Mouse (Mus musculus): ENCODE results near the gene Pnp2.
"Not testable (repeated sequence)": the region's sequence is repeated elsewhere in the genome, so short reads cannot be mapped to it uniquely, and the experiment has no call there.

Pnp2 gene

DNA sequence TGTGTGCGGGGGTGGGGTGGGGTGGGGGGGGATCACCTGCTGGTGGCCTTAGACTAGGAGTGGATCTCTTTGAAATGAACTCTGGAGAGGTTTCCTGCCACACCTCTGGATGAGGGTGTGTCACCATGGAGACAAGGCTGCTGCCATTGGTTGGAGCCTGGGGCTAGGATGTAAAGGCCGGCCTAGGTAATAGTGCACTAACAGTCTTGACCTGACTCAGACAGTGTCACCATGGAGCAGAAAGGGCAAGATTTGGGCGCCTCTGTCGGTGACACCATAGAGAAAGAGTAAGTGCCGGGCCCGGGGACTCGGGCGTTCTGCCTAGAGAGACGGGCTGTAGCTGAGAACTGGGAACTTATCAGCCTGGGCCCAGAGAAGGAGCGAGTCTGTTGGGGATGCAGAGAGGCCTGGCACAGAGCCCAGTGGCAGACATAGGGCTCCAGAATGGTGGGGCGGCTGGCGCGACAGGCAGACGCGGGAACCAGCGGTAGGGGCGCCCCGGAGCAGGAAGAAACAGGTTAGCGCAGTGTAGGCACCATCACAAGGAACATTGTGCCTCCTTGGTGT, at the start of gene Pnp2:
Gene Pnp2 (plus strand): TSS at position 51 of the 567 bp plus-strand sequence.
- peak in 1 of 2 experiments; percentile 43 for DNase-seq (ENCODE audit: low spot score in 2 of 2)

DNA sequence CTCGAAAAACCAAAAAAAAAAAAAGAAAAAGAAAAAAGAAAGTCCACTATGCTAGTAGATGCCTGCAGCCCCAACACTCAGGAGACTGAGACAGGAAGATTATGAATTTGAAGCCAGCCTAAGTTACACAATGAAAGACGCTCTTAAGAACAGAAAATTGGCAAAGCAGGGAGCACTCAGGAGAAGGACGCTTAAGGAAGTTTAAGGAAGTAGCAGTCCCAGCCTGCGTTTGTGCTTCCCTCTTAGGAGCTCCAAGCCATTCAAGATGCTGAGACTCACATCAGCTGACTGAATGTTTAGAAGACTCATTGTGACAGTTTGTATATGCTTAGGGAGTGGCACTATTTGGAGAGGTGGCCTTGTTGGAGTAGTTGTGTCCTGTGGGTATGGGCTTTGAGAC, 47.7 kb upstream of the Pnp2 start:
- no peak for DNase-seq (ENCODE audit: low spot score in 2 of 2)

DNA sequence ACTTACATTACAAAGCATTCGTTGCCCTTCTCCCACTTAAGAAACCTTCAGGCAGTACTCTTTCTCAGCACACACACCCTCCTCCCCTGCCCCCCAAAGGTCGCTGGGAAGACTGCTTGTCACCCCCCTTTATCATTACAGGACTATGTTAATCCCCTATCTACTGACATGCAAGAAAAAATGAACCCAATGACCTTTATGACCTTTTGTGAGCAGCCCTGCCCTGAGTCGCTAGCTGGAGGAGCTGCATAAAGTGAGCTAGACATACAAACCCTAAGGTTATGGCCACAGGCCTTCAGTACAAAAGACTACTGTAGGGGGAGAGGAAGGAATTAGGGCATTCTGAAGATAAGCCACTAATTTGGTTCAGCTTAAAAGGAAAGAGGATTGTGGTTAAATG, 44.4 kb upstream of the Pnp2 start:
- DNase-seq (ENCODE audit: low spot score in 2 of 2) = no peak

DNA sequence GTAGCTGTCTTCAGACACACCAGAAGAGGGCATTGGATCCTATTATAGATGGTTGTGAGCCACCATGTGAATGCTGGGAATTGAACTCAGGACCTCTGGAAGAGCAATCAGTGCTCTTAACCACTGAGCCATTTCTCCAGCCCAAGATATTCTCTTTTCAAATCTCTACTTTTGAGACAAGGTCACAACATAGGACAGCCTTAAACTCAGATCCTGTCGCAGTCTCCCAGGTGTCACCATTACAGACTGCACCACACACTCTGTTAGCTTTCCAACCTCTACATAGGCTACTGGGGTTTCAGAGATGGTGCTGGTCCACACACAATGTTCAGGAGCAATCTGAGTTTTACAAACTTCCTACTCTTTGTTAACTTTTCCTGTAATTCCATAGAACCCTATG, 32.4 kb upstream of the Pnp2 start:
- not testable (repeated sequence) for DNase-seq (ENCODE audit: low spot score in 2 of 2)

GRCm38 (mm10) chr14:50924281-50925064, 31.3 kb upstream of the Pnp2 start, which contains the start of the genes Osgep and Apex1:
Gene Osgep, minus strand, starts transcription at chr14:50924893.
Gene Apex1, plus strand, starts transcription at chr14:50924968.
- peak; percentile 94 to 97 for DNase-seq (ENCODE audit: low spot score in 2 of 2)

DNA sequence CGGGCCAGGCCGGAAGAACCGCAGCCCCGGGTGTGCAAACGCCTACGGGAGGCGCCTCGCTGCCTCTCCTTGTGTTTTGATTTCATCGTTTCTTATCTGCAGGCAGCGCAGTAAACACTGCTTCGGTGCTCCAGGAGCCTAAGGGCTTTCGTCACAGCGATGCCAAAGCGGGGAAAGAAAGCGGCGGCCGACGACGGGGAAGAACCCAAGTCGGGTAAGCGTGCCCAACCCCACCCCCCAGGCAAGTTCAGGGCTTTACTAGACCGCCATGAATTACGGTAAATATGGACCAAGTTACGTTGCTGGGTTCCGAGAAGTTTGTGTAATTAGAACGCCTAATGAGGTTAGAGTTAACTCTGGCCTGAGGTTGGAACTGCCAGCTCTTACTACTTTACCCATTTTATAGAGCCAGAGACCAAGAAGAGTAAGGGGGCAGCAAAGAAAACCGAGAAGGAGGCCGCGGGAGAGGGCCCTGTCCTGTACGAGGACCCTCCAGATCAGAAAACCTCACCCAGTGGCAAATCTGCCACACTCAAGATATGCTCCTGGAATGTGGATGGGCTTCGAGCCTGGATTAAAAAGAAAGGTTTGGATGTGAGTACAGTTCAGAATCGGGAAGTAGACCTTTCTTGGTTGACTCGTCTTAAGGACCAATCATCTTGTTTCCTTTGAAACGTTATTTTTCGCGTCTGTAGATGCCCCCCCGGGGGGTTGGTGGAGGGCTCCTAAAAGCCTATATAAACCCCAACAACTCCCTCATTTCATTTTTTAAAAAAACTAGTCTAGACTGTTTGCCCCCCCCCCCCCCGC, 30.5 kb upstream of the Pnp2 start:
- no peak for DNase-seq (ENCODE audit: low spot score in 2 of 2)

DNA sequence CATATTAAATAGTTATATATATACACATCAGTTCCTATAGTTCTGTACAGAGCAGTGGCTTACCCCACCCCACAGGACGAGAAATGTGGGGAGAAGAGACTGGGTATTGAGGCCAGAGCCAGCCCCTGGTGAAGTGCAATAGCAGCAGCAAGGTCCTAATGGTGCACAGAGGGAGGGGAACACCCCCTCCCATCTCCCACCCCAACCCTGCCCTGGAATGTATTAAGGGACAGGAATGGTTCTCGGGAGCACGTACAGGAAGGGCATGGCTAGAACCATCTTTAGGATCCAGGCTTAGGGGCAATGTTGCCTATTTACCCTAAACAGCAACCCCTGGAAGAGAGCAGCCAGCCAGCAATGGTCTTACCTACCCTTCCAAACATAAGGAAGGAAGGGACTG, 28.4 kb upstream of the Pnp2 start:
- DNase-seq (ENCODE audit: low spot score in 2 of 2) = no peak

DNA sequence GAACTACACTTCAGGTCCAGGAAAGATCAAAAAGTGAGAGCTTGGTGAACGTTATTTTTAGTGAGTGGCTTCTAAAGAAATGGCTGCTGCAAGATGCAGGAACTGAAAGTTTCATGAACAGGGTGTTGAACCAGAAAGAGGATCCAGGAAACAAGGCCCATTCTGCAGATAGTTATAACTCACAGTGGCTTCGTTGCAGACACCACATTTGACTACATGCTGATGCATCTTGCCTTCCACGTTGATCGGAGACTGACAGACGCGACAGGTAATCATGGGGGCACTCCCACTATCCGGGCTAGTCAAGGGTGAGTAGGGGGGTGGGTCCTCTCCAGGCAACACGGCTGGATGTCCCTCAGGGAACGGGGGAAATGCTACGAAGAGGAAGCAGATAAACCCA, 25.8 kb upstream of the Pnp2 start:
- no peak for DNase-seq (ENCODE audit: low spot score in 2 of 2)

GRCm38 (mm10) chr14:50930377-50930753, 25.4 kb upstream of the Pnp2 start:
- DNase-seq (ENCODE audit: low spot score in 2 of 2) = peak in 1 of 2 experiments; percentile 60

GRCm38 (mm10) chr14:50930754-50931492, 24.9 kb upstream of the Pnp2 start, which contains the start of the genes Pip4p1 and Pnp:
Gene Pip4p1, minus strand, starts transcription at chr14:50930856.
Gene Pnp, plus strand, starts transcription at chr14:50931082.
- DNase-seq (ENCODE audit: low spot score in 2 of 2) = peak; percentile 96 to 99

- DNase-seq (ENCODE audit: low spot score in 2 of 2) = no peak
Observed at GRCm38 (mm10) chr14:50931493-50932020, 24.2 kb upstream of the Pnp2 start.

GRCm38 (mm10) chr14:50936649-50937048, 19.1 kb upstream of the Pnp2 start:
- no peak for DNase-seq (ENCODE audit: low spot score in 2 of 2)

GRCm38 (mm10) chr14:50938119-50938908, 17.5 kb upstream of the Pnp2 start:
- DNase-seq (ENCODE audit: low spot score in 2 of 2) = no peak

DNA sequence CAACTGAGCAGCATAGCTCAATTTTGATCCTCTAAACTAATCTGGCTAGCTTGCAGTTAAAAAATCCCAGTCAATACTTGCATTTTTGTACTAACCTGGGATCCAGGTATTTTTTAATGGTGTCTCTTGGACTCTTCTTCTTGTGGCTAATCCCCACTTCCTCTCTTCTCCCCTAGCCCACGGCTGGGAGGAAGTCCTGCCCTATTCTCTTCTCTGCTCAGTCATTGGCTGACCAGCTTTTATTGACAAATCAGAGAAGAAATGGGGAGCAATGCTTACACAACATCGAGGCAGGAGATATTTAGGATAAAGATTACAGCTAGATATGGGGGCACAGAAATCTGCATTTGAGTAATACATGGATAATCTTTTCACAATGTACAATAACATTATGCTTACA, 16.9 kb upstream of the Pnp2 start:
- no peak for DNase-seq (ENCODE audit: low spot score in 2 of 2)

GRCm38 (mm10) chr14:50943932-50944667, 11.7 kb upstream of the Pnp2 start, which contains the start of gene Gm49342:
Gene Gm49342, plus strand, starts transcription at chr14:50944517.
- DNase-seq (ENCODE audit: low spot score in 2 of 2) = peak; percentile 93

DNA sequence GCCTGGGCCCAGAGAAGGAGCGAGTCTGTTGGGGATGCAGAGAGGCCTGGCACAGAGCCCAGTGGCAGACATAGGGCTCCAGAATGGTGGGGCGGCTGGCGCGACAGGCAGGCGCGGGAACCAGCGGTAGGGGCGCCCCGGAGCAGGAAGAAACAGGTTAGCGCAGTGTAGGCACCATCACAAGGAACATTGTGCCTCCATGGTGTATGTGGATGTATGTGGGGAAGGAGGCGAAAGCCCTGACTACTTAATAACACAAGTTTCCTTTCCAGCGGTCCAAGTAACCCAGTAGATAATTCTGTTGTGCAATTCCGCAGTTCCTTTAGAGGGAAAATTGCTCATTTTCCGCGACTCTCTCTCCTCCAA, 11.1 kb upstream of the Pnp2 start:
- DNase-seq (ENCODE audit: low spot score in 2 of 2) = not testable (repeated sequence)

DNA sequence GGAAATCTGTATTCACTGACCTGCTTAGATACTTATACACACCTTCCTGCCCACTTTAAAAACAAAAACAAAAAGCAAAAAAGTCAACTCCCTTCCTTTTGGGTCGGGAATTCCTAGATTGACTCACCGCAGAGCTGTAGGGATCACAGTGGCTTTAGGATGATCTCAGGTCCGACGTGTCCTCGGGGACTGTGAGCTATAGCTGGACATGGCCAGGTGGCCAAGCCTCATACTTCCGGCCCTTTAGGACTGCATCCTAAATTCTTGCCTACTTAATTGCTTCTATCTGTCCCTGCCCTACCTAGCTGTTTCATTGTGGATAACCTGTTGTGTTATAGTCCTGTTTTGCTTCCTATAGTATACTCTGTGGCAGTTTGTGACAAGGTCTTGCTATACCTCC, 10.7 kb upstream of the Pnp2 start:
- DNase-seq (ENCODE audit: low spot score in 2 of 2) = not testable (repeated sequence)

- DNase-seq (ENCODE audit: low spot score in 2 of 2) = not testable (repeated sequence)
Observed at GRCm38 (mm10) chr14:50945526-50945925, 10.3 kb upstream of the Pnp2 start.

- DNase-seq (ENCODE audit: low spot score in 2 of 2) = no peak
Observed at GRCm38 (mm10) chr14:50955487-50955886, 305 bp upstream of the Pnp2 start.

- not testable (repeated sequence) for DNase-seq (ENCODE audit: low spot score in 2 of 2)
Observed at GRCm38 (mm10) chr14:50956724-50957123, 932 bp downstream of the Pnp2 start.
